Mouse (Mus musculus) testis, postnatal 10 days (tissue): ENCODE measurements at regions not wholly inside any gene's neighbourhood (a gene's known extent, or its start where the extent isn't known, plus 50 kb on each side); places are given as distances from the start of the nearest gene placed in this dataset.

Source experiments
- DNase-seq: peaks from one replicate; pipeline ENCODE4 v3.0.0; 2021; ENCODE audit warnings: low spot score

DNA sequence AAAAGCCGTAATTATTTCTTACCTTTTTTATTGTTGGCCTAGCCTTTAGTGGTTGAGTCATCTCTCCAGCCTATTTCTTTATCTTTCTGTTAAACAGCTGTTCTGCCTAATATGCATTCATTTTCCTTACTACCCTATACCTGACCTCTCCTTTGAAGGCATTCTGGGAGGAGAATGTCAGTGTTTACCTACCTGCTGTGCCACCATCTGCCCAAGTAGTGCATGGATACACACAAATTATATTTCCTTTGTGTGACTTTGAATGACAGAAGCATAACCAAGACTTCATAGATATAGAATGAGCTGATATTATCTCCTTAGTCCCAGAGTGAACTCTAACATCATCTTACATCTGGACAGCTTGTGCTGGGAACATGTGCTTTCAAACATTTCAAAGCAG lies 293.5 kb upstream of the Tom1l1 start:
- no peak for DNase-seq

DNA sequence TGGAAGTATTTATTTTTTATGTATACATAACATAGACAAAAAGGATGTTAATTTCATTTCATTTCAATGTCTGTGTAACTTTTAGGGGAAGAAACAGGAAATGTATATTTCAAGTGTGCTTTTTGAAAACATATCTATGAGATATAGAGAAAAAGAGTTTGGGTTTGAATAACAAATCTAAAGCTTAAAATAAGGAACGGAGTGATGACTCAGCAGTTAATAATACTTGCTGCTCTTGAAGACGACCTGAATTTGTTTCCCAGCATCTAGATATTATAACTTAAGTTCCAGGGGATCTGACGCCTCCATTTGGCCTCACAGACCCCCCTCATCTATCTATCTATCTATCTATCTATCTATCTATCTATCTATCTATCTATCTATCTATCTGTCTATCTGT lies 290.1 kb upstream of the Tom1l1 start:
- no peak for DNase-seq

DNA sequence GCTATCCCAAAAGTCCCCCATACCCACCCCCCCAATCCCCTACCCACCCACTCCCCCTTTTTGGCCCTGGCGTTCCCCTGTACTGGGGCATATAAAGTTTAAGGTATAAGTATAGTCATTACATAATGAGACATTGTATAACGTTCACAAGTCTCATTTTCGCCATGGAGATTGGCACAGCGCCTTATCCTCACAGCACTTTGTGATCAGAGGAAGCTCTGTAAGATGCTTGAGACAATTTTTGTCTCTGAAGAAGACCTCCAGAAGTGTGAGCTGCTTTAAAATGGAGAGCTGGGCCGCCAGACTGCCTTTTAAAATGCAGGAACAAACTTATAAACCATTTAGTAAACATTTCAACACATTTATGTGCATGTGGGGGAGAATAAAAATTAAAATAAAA lies 252.9 kb upstream of the Tom1l1 start:
- no peak for DNase-seq

DNA sequence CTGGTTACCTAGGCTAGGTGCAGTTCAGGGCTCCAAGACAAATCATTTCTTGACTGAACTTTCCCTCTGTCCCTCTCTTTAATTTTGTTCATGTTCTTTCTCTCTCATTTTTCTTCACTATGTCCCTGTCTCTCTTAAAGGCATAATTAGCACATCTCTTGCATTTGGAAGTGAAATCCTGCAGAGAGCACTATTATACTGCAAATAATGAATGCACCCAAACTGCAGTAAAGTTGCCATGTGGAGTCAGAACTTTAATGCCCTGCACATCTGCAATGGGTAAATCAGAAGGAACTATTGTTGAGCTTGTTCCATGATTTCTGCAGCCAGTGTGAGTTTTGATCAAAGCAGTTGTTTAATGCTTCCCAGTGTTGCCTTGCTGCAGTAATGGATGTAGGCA lies 237.6 kb upstream of the Tom1l1 start:
- no peak for DNase-seq

DNA sequence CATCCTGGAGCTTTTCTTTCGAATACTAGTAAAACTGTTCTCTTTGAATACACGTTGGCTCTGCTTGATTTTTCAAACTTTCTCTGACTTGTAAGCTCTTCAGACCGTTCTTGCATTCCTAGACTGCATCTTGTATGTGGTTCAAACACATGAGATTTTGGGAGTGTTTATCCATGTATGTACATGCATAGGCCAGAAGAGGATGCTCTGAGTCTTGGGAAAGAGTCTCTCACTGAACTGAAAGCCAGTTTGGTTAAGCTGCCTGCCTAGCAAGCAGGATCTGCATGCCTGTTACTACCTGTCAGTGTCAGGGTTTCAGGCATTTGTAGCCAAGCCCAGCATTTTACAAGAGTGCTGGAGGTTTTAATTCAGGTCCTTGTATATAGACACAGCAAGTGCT lies 229.6 kb upstream of the Tom1l1 start:
- DNase-seq = no peak

DNA sequence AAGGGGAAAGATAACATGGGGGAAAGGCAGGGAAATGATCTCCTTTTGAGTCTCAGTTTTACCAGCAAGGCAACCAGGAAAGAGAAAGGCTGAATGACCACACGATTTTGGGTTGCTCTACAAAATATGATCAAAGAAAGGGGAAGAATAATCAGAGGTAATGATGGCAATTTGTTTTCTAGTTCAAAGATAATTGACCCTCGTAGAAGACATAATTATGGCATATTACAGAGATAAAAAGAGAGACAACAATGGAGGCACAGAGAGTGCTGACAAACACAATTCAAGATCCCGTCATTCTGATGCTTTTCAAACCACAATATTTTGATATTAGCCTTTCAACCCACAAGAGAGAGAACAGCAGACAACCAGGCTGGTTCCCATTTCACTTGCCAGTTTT lies 206.1 kb upstream of the Tom1l1 start:
- no peak for DNase-seq

DNA sequence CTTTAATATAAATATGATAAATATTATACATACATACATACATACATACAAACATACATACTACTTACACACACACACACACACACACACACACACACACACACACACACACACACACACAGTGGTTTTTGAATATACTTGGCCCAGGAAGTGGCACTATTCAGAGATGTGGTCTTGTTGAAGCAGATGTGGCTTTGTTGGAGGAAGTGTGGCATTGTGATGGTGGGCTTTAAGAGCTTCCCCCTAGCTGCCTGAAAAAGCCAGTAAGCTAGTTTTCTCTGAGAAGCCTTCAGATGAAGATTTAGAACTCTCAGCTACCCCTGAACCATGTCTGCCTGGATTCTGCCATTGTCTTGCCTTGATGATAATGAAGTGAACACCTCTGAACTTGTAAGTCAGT lies 185.0 kb upstream of the Tom1l1 start:
- DNase-seq = no peak

DNA sequence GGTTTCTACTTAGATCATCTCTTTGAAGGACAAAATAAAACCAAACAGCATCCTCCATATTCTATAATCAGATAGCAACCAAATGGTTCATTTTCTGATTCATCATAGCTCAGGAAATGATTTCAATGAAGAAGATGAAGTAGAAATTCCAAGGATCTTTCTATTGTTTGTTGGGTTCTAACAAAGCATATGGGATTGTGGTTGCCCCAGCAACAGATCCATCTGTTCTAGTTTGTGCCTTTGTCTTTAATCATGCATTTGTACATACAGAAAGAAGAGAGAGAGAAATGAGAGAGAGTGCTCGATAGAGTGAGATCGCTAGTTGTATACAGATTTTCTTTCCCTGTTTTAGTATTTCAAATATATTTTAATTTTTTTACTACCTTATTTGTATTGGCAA lies 183.5 kb upstream of the Tom1l1 start:
- no peak for DNase-seq

DNA sequence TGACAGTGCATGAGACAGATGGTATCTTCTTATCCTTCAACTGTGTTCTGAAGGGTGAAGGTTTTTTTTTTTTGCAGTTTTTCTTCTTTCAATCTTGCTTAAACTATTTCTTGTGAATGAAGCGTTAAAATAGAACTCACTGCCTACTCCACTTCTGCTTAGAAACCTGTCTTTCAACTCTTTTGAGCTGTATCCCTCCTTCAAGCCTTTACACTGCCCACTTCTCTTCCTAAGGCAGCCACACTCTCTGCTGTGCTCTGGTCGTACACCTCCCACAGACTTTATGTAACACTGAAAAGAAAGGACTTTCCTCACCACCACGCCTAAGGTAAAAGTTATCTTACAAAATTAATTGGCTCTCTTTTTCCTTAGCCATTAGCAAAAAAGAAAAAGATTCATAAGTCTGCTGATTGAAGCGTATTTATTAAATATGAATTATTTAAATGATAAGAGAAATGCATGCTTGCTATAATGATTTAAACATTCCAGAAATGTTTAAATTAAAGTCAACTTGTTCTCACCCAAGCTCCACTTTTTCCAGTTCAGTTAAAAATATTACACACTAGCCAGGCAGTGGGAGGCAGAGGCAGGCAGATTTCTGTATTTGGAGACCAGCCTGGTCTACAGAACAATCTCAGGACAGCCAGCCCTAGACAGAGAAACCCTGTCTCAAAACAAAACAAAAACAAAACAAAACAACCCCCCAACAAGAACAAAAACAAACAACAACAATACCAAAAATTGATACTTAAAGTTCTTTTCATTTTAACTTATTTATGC lies 176.0 kb upstream of the Tom1l1 start:
- no peak for DNase-seq

DNA sequence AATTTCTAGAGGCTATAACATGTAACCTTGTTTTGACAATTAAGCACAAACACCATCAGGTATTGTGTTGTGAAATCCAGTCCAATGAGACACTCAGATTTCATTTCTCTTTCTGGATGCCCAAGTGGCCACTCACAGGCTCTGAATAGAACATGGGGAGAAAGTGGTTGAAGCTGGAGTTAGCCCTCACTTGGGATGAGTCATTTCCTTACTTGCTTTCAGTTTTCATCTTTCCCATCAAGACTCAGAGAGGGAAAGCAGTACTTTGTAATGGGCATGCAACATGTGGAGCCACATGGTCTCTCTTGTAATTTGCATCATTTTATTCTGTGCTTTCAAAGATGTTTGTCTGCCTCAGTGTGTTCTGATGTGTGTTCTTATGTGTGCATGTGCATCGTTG lies 167.6 kb upstream of the Tom1l1 start:
- DNase-seq = no peak

DNA sequence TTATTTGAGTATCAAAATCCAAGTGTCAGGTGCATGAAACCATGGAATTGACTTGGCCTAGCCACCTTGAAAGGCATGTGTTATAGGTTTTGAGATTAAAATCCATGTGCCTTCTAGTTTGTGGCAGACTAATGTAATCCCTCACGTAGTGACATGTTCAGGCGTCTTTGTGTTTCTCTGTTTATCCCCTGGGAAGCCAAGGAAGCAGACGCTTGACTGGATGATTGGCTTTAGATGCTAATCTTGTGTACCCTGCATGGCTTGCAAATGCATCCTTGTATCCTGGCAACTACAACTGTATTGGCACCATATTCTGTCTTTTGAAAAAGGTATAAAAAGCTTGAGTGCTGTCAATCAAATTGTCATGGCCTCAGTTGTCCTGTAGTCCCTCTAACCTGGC lies 167.2 kb upstream of the Tom1l1 start:
- no peak for DNase-seq

DNA sequence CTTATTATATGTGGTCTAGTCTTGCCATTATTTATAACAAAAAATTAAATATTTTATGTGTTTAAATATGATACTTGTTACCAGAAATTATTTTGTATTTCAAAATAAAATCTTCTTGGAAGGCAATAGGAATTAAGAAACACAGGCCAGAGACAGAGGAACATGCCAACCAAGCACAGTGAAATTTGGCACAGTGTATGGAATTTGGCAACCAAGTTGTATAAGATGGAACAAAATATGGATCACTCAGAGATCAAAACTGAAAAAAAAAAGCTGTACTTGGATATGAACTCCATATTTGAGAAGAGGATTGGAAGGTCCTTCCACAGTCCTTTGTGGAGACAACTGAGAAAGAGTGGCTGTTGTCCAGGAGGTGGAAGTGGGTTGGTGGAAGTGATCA lies 163.1 kb upstream of the Tom1l1 start:
- no peak for DNase-seq

DNA sequence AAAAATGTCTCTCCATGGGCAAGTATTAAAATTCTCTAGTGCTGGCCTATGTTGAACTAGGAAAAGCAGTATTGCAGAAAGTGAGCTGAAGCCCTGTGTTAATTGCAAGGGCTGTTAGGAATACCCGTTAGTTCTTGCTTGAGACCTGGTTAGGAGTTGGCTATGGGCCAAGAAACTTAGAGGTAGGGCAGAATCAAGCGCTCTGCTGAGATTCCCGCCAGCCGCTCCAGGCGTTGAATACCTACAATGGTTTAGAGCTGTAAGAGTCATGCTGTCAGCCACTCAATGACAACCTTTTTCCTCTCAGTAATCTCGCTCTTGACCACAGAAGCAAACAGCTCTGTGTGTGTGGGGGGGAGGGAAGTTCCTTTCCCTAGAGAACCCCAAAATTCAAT lies 156.8 kb upstream of the Tom1l1 start:
- no peak for DNase-seq

DNA sequence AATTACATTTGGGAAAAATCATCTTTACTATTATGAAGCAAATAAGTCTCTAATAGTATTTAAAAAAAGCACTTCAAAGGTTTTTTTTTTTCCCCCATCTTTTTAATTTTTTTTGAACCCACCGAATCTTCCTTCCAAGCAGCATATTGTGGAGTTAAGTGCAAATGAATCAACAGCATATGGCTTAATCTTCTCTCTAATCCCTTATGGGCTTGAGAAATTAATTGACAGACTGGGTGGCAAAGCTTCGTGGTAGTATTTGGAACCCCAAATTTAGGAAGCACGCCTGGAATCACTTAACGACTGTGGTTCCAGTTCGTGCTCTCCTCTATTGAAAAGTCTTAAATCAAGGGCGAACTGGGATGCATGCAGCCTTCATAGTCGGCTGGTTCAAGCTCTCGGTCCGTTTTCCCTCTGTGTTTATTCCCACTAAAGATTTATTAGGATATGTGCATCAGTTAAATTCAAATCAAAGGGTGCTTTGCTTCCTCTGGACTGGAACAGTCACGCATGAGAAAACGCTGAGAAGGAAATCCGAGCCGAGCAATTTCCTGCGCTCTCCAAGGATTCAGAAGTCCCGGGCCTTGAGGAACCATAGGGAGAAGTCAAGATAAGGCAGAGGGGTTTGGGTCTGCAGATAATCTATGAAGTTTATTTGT lies 156.2 kb upstream of the Tom1l1 start:
- DNase-seq = no peak

DNA sequence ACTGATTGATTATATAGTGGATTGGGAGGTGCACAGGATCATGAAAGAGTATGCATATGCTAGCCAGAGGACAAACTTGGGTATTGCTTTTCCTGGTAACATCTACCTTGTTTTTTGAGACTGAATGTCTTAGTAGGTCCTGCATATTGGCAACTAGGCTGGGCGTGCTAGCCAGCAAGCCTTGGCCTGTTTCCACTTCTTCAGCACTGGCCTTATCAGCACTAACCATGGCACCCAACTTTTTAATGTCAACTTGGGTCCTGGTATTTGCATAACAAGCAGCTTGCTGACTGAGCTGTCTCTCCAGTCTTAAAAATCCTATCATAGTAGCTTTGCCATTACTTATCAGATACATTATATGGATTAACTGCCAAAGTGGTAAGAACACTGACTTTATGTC lies 150.0 kb upstream of the Tom1l1 start:
- no peak for DNase-seq

DNA sequence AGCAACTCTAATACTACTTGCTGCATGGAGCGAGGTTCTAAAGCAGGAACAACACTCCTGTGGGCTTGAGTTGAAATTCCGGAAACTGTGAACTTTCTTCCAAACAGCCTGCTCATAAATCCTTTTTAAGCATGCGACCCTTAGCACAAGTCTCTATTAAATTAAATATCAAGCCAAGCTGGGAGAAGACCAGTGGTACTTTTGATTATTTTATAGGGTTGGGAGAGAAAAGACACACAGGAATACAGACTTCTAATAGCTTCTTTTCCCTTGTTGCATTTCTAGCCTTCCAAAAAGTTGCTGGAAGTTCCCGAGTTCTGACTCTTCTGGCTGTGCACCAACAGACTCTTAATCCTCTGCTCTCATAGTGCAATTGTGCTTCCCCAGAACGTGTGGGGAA lies 136.6 kb upstream of the Tom1l1 start:
- no peak for DNase-seq

DNA sequence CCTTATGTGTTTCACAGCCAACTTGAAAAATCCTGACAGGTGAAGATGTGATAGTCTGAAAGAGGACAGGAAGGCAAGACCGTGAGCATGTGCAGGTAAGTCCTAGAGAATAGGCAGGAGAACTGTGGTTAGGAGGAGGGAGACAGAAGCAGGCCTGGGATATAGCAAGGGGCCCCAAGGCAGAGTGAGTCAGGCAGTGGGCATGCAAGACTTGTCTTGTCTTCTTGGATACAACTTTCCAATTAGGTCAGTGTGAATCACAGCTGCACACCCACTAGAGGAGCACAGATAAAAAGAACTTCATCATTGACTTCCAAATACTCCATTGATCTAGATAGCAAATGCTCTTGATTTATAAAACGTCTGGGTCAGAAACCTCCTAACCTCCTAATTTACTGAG lies 128.6 kb upstream of the Tom1l1 start:
- DNase-seq = no peak

DNA sequence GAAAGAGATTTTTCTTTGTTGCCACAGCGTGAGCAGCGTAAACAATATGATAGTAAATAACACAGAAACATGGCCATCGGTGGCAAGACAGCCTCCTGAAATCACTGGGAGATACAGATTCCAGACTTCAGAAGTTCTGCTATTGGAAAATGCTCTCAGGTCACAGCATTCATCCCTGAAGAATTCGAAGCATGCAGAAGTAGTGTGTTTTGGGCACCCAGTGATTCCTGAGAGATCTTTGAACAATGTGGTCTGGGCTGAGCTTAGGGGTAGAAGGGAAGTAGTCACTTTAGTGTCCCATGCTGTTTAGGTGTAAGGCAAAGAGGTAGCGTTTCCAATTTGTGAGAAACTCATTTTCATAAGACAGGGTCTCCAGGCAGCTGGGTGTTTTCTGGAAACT lies 126.3 kb upstream of the Tom1l1 start:
- no peak for DNase-seq

DNA sequence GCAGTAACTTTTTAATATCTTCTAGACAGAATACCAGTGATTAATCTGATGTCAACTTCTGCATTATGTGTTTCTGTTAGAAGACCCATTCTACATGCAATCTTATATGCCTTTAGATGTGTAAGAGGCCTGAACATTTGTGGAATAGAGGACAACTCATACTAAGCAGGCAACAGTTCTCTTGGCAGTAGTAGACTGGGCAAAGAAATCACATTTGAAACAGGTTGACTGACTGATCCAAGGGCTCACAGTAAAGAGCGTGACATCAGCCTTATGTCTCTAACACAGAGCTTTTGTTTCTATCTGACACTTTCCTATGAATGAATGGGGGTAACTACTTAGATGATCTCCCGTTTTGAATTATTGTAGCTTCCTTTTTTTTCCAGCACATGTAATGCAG lies 124.8 kb upstream of the Tom1l1 start:
- no peak for DNase-seq

DNA sequence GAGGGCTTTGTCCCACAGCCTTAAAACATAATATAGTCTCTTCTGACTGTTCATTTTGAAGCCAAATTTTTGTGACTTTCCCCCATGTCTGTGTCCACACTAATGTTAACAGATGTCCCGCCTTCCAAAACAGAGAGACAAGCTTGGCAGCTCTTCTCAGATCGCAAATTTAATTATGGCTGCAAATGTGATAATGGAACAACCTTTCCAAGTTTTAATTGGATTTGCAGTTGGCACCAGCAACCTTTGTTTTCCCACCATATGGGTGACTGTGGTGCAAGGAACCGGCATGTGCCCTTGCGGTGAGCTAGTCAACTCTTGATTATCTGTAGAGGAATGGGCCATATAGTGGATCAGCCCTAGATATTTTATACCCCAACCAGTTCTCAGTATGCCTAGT lies 124.4 kb upstream of the Tom1l1 start:
- DNase-seq = no peak

DNA sequence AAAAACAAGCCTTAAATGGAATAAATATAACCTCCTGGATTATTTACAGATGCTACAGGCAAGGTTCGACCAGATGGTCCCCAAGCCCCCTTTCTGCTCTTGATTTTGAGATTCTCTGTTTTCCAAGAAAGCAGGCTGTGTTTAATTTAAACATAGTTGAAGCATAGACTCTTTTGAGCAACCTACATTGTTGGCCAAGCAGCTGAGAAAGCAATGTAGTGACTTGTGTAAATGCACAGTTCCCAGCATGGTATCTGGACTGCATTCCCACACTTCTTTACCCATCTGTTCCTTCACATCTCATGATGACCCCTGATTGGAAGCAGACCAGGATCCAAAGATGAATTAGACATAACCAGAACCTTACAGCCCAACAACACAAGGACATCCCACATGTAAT lies 120.3 kb upstream of the Tom1l1 start:
- DNase-seq = no peak

DNA sequence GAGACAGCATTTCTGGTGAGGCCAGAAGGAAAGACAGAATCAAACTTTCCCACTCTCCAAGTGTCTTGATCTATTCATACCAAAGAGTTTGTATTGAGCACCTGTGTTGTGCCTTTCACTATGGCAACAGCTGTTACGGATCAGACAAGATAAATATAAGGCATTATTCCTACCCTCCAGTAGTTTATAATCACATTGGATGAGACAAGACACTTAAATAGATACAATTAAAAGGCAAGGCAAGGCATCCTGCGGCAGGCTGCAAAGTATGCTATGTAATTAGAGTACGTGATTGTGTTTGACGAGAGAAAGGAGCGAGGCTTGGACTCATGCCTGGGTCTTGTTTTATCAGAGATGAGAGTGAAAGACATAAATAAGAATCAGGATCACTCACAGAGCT lies 119.2 kb upstream of the Tom1l1 start:
- DNase-seq = no peak

DNA sequence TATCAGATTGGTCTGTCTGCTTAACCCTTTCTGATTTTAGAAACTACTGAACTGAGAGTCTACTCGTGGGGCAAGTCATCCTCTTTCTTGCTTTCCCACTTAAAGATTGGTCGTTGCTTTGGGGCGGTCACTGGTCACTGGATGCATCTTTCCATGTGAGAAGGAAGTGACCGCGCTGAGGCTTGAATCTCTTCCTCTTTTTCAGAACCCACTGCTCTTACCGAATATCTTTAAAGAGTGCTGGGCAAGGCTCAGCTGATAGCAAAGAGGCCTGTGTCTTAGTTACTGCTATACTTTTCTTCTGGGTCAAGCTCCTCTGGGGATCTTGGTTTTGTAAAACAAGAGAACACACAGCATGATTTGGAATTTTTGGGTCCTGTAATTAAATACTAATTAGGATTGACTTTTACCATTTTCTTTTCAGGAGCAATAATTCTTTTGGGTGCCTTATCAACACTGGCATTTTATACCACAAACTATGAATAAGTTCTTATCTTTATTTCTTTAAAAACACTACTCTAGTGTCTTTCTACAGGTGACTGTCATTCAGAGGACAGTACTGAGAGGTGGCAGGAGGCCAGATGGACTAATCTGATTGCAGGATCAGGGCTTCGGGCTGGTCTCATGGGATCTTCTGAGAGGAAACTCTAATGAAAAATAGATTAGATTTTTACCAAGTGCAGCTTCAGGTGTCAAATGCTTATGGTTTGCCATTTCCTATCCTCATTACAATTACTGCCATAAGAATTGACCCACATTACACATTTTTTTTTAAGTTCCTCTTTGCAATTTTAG lies 114.6 kb upstream of the Tom1l1 start:
- DNase-seq = no peak
